Mouse (Mus musculus) spleen, adult 2 months (tissue): ENCODE results near the gene Psapl1.

Experiments
- CTCF ChIP-seq: fragments of 200-500 bp; IDR thresholded peaks from 2 replicates; pipeline ENCODE4 v1.5.1; 2011; ENCODE audit warnings: mild to moderate bottlenecking, inconsistent platforms; ENCODE audit not compliant: insufficient read depth, insufficient read length, insufficient replicate concordance; ENCODE audit errors: extremely low read depth
- POLR2A ChIP-seq: fragments of 200-500 bp; IDR thresholded peaks from 2 replicates; pipeline ENCODE4 v1.6.1; 2011; ENCODE audit warnings: low read depth, low read length, inconsistent platforms

DNA sequence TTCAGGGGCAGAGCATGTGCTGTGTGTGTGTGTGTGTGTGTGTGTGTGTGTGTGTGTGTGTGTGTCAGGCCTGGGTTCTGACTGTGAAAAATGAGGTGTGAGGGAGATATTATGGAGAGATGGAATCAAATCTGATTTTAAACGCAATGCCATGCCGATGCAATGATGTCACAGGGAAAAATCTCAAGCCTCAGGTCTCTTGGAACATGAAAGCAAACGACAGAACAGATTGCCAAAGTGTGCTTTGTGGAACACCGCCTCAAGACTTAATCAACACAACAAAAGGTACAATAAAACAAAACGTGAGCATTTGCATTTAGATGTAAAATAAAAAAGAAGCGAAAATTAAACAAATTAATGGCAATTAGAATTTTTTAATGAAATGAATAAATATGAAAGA lies 16.8 kb downstream of the Psapl1 start:
- TF ChIP-seq CTCF (no peak), POLR2A (no peak)
